Mouse (Mus musculus): ENCODE data around the gene Gpr155. TPM values are rescaled to one million over a fixed set of nuclear protein-coding genes. Genes with fewer than 3 reads are reported as not detected.

Gpr155 gene
- polyA plus RNA-seq, 1 experiment from 2014 or later = 8.1 TPM

DNA sequence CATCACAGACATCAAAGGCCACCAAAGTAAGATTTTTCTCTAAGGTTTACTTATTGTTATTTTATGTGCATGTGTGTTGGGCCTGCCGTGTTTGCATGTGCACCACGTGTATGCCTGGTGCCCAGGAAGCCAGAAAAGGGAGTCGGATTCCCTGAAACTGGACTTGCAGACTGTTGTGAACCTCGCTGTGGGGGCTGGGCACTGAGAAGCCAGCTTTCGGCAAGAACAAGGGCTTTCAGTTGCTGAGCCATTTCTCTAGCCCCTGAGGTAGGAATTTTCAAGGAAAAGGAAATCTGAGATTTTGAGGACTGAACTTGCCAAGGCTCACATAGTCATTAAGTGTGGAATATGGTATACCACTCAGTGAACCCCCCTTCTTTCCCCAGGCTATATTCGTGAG, 39.2 kb downstream of the Gpr155 start:
- no peaks in the 10 kb centered on the region for H3K36me3 ChIP-seq (ENCODE audit: insufficient read depth, low read length)
- H3K27ac ChIP-seq (ENCODE audit: low read length) = no peak overlapping the region
- ATAC-seq = no peak
- H3K9ac ChIP-seq (replicated peaks; ENCODE audit: low read depth) = no peak overlapping the region
- H3K4me1 ChIP-seq (ENCODE audit: insufficient read depth, low read depth, low read length) = no peaks in the 10 kb centered on the region
- H3K4me3 ChIP-seq (ENCODE audit: low read depth, low read length) = no peak overlapping the region
- H3K4me2 ChIP-seq (replicated peaks; ENCODE audit: low read depth, low read length) = no peak overlapping the region
- no peaks in the 10 kb centered on the region for H3K9me3 ChIP-seq (ENCODE audit: low read length)
- 64% methylated on average over 6 of the region's 6 CpGs for WGBS
- DNase-seq (ENCODE audit: low spot score) = no peak
- TF ChIP-seq EP300 (IDR thresholded peaks at IDR 0.05) = no peak
- TF ChIP-seq CTCF (IDR thresholded peaks at IDR 0.05) = no peak
- H3K27me3 ChIP-seq (replicated peaks; ENCODE audit: insufficient read depth, low read length) = no peaks in the 10 kb centered on the region

DNA sequence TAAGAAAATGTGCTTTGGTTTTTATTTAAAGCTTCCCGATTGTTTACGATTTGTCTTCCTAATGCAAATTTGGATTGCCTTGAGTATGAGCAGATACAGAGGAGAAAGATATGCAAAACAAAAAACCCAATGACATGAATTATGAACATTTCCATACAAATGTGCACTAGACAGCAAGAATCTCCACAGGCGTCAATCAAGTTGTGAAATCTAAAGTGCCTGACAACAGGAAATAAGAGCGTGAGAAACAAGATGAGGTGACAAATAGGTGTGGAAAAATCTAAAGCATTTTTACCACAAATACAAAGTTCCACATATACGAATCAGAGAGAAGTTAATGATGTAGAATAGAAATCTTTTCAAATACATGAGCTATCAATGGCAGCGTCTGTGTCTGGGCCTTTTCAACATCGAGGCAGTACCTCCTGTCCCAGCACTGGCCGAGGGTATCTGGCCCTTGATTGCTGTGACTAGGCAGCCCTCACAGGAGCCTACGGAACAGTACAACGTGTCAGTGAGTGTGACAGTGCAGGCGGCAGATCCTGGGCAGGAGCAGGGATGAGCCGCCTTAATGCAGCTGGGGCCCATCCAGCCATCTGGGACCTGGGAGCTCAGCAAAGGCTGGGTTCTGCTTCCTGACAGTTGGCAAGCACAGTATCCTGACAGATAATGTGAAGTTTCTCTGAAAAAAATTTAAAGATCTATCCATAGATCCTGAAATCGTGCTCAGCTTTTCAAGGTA, 39.9 kb downstream of the Gpr155 start:
- Histone ChIP-seq H3K4me1 (ENCODE audit: insufficient read depth, low read depth, low read length) (no peaks in the 10 kb centered on the region), H3K27me3 (replicated peaks; ENCODE audit: insufficient read depth, low read length) (no peaks in the 10 kb centered on the region), H3K27ac (ENCODE audit: low read length) (no peak overlapping the region), H3K4me2 (replicated peaks; ENCODE audit: low read depth, low read length) (no peak overlapping the region), H3K4me3 (ENCODE audit: low read depth, low read length) (no peak overlapping the region), H3K9me3 (ENCODE audit: low read length) (no peaks in the 10 kb centered on the region), H3K9ac (replicated peaks; ENCODE audit: low read depth) (no peak overlapping the region), H3K36me3 (ENCODE audit: insufficient read depth, low read length) (no peaks in the 10 kb centered on the region)
- ATAC-seq (no peak), DNase-seq (ENCODE audit: low spot score) (no peak)
- TF ChIP-seq CTCF (IDR thresholded peaks at IDR 0.05) (no peak), EP300 (IDR thresholded peaks at IDR 0.05) (no peak)
- 60% methylated on average over 13 of the region's 13 CpGs for WGBS

DNA sequence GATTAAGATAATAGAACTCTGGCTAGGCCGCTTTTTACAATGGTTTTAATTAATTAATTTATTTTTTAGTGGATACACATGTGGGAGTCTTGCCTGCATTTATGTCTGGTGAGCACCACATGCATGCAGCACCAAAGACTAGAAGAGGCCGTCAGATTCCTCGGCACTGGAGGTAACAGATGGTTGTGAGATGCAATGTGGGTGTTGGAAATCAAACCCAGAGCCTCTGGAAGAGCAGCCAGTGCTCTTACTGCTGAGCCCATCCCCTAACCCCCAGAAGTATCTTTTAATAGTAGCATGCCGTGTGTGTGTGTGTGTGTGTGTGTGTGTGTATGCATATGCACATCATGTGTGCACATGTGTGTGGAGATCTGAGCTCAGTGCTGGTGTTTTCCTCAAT, 41.2 kb downstream of the Gpr155 start:
- ATAC-seq = no peak
- 89% methylated on average over 4 of the region's 4 CpGs for WGBS

DNA sequence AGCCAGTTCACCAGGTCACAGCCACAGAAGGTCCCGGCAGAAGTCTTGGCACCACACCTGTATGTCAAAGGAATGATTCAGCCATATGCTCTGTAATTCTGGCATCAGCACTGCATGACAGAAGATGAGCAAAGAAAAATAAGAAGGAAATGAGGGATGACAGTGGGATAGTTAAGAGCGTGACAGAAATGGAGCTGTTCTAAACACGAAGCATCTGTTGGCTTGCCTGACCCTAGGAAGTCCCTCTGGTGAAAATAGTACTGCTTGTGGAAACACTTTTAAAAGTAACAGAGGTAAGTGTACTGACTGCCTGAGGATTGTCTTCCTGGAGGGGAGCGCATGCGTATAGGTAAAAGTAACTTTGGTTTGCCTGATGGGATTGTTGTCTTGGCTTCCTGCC, 42.7 kb downstream of the Gpr155 start:
- Histone ChIP-seq H3K36me3 (ENCODE audit: insufficient read depth, low read length) (no peaks in the 10 kb centered on the region), H3K4me1 (ENCODE audit: insufficient read depth, low read depth, low read length) (no peaks in the 10 kb centered on the region), H3K4me2 (replicated peaks; ENCODE audit: low read depth, low read length) (no peak overlapping the region), H3K9me3 (ENCODE audit: low read length) (no peaks in the 10 kb centered on the region), H3K9ac (replicated peaks; ENCODE audit: low read depth) (no peak overlapping the region), H3K27ac (ENCODE audit: low read length) (no peak overlapping the region), H3K4me3 (ENCODE audit: low read depth, low read length) (no peak overlapping the region), H3K27me3 (replicated peaks; ENCODE audit: insufficient read depth, low read length) (no peaks in the 10 kb centered on the region)
- peak; percentile 46 for ATAC-seq
- DNase-seq (ENCODE audit: low spot score) = peak; percentile 62
- TF ChIP-seq CTCF (IDR thresholded peaks at IDR 0.05) = no peak
- TF ChIP-seq EP300 (IDR thresholded peaks at IDR 0.05) = no peak
- 71% methylated on average over 5 of the region's 5 CpGs for WGBS

More for the DNA sequence above, 41.2 kb downstream of the Gpr155 start:
- Histone ChIP-seq H3K27ac (ENCODE audit: low read length) (no peak overlapping the region), H3K4me2 (replicated peaks; ENCODE audit: low read depth, low read length) (no peak overlapping the region), H3K36me3 (ENCODE audit: insufficient read depth, low read length) (no peaks in the 10 kb centered on the region), H3K9ac (replicated peaks; ENCODE audit: low read depth) (no peak overlapping the region), H3K9me3 (ENCODE audit: low read length) (no peaks in the 10 kb centered on the region), H3K27me3 (replicated peaks; ENCODE audit: insufficient read depth, low read length) (no peaks in the 10 kb centered on the region), H3K4me1 (ENCODE audit: insufficient read depth, low read depth, low read length) (no peaks in the 10 kb centered on the region), H3K4me3 (ENCODE audit: low read depth, low read length) (no peak overlapping the region)
- TF ChIP-seq EP300 (IDR thresholded peaks at IDR 0.05) (no peak), CTCF (IDR thresholded peaks at IDR 0.05) (no peak)
- DNase-seq (ENCODE audit: low spot score) = no peak

DNA sequence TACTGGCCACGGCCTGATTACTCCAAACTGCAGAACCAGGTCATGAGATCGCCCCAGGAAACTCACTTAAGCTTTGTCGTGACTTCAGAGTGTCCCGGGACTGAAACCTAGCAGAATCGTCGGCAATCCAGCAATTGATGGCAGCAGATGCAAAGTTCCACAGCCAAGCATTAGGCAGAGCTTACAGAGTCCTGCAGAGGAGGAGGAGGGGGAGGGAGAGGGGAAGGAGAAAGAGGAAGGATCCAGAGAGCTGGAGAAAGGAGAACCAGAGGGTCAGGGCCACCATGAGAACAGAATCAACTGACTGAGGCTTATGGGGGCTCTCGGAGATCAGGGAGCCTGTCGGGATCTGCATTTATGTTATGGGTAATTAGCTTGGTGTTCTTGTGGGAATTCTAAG, 48.0 kb downstream of the Gpr155 start:
- TF ChIP-seq EP300 (IDR thresholded peaks at IDR 0.05) (no peak), CTCF (IDR thresholded peaks at IDR 0.05) (no peak)
- no peaks in the 10 kb centered on the region for H3K36me3 ChIP-seq (ENCODE audit: insufficient read depth, low read length)

DNA sequence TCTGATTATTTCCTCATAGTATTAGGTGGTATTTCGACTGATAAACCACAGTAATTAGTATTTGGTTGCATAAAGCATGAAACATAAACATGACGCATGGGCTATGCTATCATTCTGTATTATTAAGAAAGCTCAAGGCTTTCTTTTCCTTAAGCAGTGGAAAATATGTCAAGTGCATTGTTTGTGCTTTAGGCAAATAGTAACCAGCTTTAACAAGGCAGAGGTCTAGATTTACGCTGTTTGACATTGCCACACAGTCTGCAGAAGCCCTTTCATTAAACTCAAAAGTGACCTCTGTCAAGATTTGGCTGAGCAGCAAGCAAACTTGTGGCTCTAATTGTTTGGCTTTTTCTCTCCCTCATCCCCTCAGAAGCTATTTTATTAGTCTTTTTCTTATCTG, 50.4 kb downstream of the Gpr155 start:
- WGBS = 61% methylated on average over 3 of the region's 3 CpGs
- peak; percentile 67 for DNase-seq (ENCODE audit: low spot score)
- H3K27me3 ChIP-seq (replicated peaks; ENCODE audit: insufficient read depth, low read length) = no peaks in the 10 kb centered on the region
- no peak overlapping the region for H3K9ac ChIP-seq (replicated peaks; ENCODE audit: low read depth)
- ATAC-seq = peak; percentile 86
- no peak overlapping the region for H3K4me2 ChIP-seq (replicated peaks; ENCODE audit: low read depth, low read length)
- H3K4me3 ChIP-seq (ENCODE audit: low read depth, low read length) = no peak overlapping the region
- H3K9me3 ChIP-seq (ENCODE audit: low read length) = no peaks in the 10 kb centered on the region
- H3K27ac ChIP-seq (ENCODE audit: low read length) = peak overlapping the region; percentile 1; the same call in 1 of the 2 replicates
- H3K4me1 ChIP-seq (ENCODE audit: insufficient read depth, low read depth, low read length) = no peaks in the 10 kb centered on the region
- no peaks in the 10 kb centered on the region for H3K36me3 ChIP-seq (ENCODE audit: insufficient read depth, low read length)
- no peak for TF ChIP-seq CTCF (IDR thresholded peaks at IDR 0.05)
- TF ChIP-seq EP300 (IDR thresholded peaks at IDR 0.05) = peak; percentile 56; the same call in 1 of the 2 replicates

More for the DNA sequence above, 48.0 kb downstream of the Gpr155 start:
- 73% methylated on average over 8 of the region's 8 CpGs for WGBS
- no peak overlapping the region for H3K4me2 ChIP-seq (replicated peaks; ENCODE audit: low read depth, low read length)
- H3K4me3 ChIP-seq (ENCODE audit: low read depth, low read length) = no peak overlapping the region
- DNase-seq (ENCODE audit: low spot score) = no peak
- no peaks in the 10 kb centered on the region for H3K4me1 ChIP-seq (ENCODE audit: insufficient read depth, low read depth, low read length)
- no peak overlapping the region for H3K27ac ChIP-seq (ENCODE audit: low read length)
- H3K27me3 ChIP-seq (replicated peaks; ENCODE audit: insufficient read depth, low read length) = no peaks in the 10 kb centered on the region
- no peaks in the 10 kb centered on the region for H3K9me3 ChIP-seq (ENCODE audit: low read length)
- no peak for ATAC-seq
- no peak overlapping the region for H3K9ac ChIP-seq (replicated peaks; ENCODE audit: low read depth)

Measured in lung, postnatal 0 days (tissue).